ENCODE assay signal across 12 mouse cellular contexts in the genomic region with DNA sequence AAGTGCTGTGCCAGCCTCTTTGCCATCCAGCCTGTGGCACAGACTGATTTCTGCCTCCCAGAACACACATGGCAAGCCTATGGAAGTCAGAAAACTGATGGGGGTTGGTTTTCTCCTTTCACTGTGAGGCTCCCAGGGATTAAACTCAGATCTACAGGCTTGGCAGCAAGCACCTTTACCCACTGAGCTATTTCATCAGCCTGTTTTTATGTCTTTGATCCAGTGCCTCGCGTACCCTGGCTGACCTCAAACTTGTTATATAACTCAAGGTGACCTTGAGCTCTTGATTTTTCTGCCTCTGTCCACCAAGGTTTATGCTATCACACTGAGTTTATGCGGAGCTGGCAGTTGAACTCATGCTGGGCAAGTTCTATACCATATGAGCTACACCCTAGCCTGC. TPM values are rescaled to one million over a fixed set of nuclear protein-coding genes. Genes with fewer than 3 reads are reported as not detected.
DNase-seq lines count a peak whose midpoint lies in the region; ATAC-seq and TF ChIP-seq lines count a peak whose summit lies in the region.
"Had no signal": no experiment of that assay in that cellular context is flagged by ENCODE, and none has a peak within 500 bp of the region (broad histone marks: within the 10 kb centered on the region; RNA-seq: fewer than 3 reads in every experiment).

No protein-coding gene starts in this region.

- H3K27ac ChIP-seq in forebrain, embryonic 14.5 days (ENCODE audit: low read depth, low read length): no peak overlapping the region
- no peak overlapping the region for H3K27ac ChIP-seq in forebrain, postnatal 0 days (ENCODE audit: low read depth, low read length)
- H3K27ac ChIP-seq in liver, adult 2 months (replicated peaks; ENCODE audit: insufficient read depth, low read depth, low read length): no peak overlapping the region; the same call in 1 of the 2 replicates
- no peak overlapping the region for H3K27ac ChIP-seq in hindbrain, embryonic 14.5 days
- H3K27ac ChIP-seq: limb, embryonic 12.5 days had no signal

- H3K4me2 ChIP-seq in forebrain, embryonic 14.5 days (ENCODE audit: low read length): no peak overlapping the region
- H3K4me2 ChIP-seq in forebrain, postnatal 0 days (ENCODE audit: low read depth): no peak overlapping the region
- H3K4me2 ChIP-seq in hindbrain, embryonic 14.5 days (replicated peaks): no peak overlapping the region
- H3K4me2 ChIP-seq: limb, embryonic 12.5 days had no signal

- no peaks in the 10 kb centered on the region for H3K36me3 ChIP-seq in forebrain, embryonic 14.5 days (ENCODE audit: control insufficient read depth, insufficient read depth, low read length)
- H3K36me3 ChIP-seq in forebrain, postnatal 0 days (ENCODE audit: insufficient read depth): no peaks in the 10 kb centered on the region
- H3K36me3 ChIP-seq in liver, adult 2 months (ENCODE audit: control insufficient read depth, insufficient read depth, low read length): no peaks in the 10 kb centered on the region
- no peaks in the 10 kb centered on the region for H3K36me3 ChIP-seq in hindbrain, embryonic 14.5 days (replicated peaks; ENCODE audit: control insufficient read depth, insufficient read depth)
- H3K36me3 ChIP-seq: limb, embryonic 12.5 days had no signal

- ATAC-seq in forebrain, embryonic 14.5 days: peak; percentile 45; the same call in 1 of the 2 replicates
- no peak for ATAC-seq in forebrain, postnatal 0 days
- ATAC-seq in hindbrain, embryonic 14.5 days (ENCODE audit: low FRiP score): no peak
- peak; percentile 22; the same call in 1 of the 2 replicates for ATAC-seq in monocyte, adult 5-6 weeks (replicated peaks; ENCODE audit: insufficient number of reproducible peaks, low FRiP score, low TSS enrichment, poor library complexity, severe bottlenecking)
- ATAC-seq: CD4-positive, CD25-positive, alpha-beta regulatory T cell, adult 4 months had no signal

- H3K9me3 ChIP-seq in forebrain, embryonic 14.5 days (replicated peaks; ENCODE audit: control insufficient read depth, low read length): peaks cover 50% of the 10 kb centered on the region
- H3K9me3 ChIP-seq in forebrain, postnatal 0 days (ENCODE audit: low read length): peaks cover 41% of the 10 kb centered on the region
- peaks cover 68% of the 10 kb centered on the region for H3K9me3 ChIP-seq in hindbrain, embryonic 14.5 days (ENCODE audit: control insufficient read depth, low read length)

- DNase-seq in forebrain, embryonic 14.5 days (ENCODE audit: low spot score): no peak
- DNase-seq in forebrain, postnatal 0 days: no peak
- DNase-seq in liver, adult 2 months (ENCODE audit: extremely low read depth, low read depth, low spot score): peak; percentile 99
- DNase-seq in liver: no peak
- peak; percentile 23 for DNase-seq in hindbrain, embryonic 14.5 days (ENCODE audit: low spot score)
- DNase-seq in cerebellum, postnatal 14 days: no peak
- DNase-seq in frontal cortex, postnatal 36 days (ENCODE audit: low spot score in 2 of 2): no peak
- DNase-seq: right cerebral cortex, postnatal 14 days; thymus, adult 18-20 months had no signal

- H3K79me2 ChIP-seq in liver, adult 2 months (ENCODE audit: control insufficient read depth, insufficient read depth, low read length): no peaks in the 10 kb centered on the region

- H3K27me3 ChIP-seq in forebrain, embryonic 14.5 days (replicated peaks; ENCODE audit: control insufficient read depth, insufficient read depth, low read length): no peaks in the 10 kb centered on the region
- H3K27me3 ChIP-seq in forebrain, postnatal 0 days (ENCODE audit: insufficient read depth, low read length): no peaks in the 10 kb centered on the region
- no peaks in the 10 kb centered on the region for H3K27me3 ChIP-seq in liver, adult 2 months (ENCODE audit: control insufficient read depth, insufficient read depth, low read length)
- H3K27me3 ChIP-seq in hindbrain, embryonic 14.5 days (ENCODE audit: control insufficient read depth, insufficient read depth, low read length): no peaks in the 10 kb centered on the region
- H3K27me3 ChIP-seq: limb, embryonic 12.5 days had no signal

- H3K4me3 ChIP-seq in forebrain, embryonic 14.5 days (ENCODE audit: low read depth, low read length): no peak overlapping the region
- H3K4me3 ChIP-seq in forebrain, postnatal 0 days (ENCODE audit: low read depth, low read length): no peak overlapping the region
- no peak overlapping the region for H3K4me3 ChIP-seq in liver, adult 2 months (ENCODE audit: insufficient read depth, low read depth, low read length)
- H3K4me3 ChIP-seq in hindbrain, embryonic 14.5 days (replicated peaks; ENCODE audit: low read length): no peak overlapping the region
- H3K4me3 ChIP-seq: limb, embryonic 12.5 days had no signal

- no peak for TF ChIP-seq CTCF in forebrain, postnatal 0 days (IDR thresholded peaks at IDR 0.05; ENCODE audit: low read depth)
- no peak for TF ChIP-seq CTCF in liver, adult 2 months (IDR thresholded peaks at IDR 0.05; ENCODE audit: low read depth, low read length)

- no peak overlapping the region for H3K9ac ChIP-seq in forebrain, embryonic 14.5 days (ENCODE audit: low read length)
- no peak overlapping the region for H3K9ac ChIP-seq in forebrain, postnatal 0 days
- no peak overlapping the region for H3K9ac ChIP-seq in liver, adult 2 months (ENCODE audit: low read depth, low read length)
- H3K9ac ChIP-seq in hindbrain, embryonic 14.5 days: no peak overlapping the region
- H3K9ac ChIP-seq: limb, embryonic 12.5 days had no signal

- no peak for TF ChIP-seq POLR2A in liver, adult 2 months (IDR thresholded peaks at IDR 0.05; ENCODE audit: extremely low read depth, insufficient read depth, low read length)

- 42% methylated on average over 3 of the region's 3 CpGs for WGBS in forebrain, embryonic 14.5 days
- 40% methylated on average over 3 of the region's 3 CpGs for WGBS in forebrain, postnatal 0 days
- 28% methylated on average over 3 of the region's 3 CpGs for WGBS in liver, adult 2 months
- 45% methylated on average over 3 of the region's 3 CpGs for WGBS in hindbrain, embryonic 14.5 days

- no peaks in the 10 kb centered on the region for H3K4me1 ChIP-seq in forebrain, embryonic 14.5 days (ENCODE audit: control insufficient read depth, insufficient read depth, low read length)
- no peaks in the 10 kb centered on the region for H3K4me1 ChIP-seq in forebrain, postnatal 0 days (ENCODE audit: insufficient read depth)
- peaks cover 2% of the 10 kb centered on the region; the same call in 1 of the 2 replicates for H3K4me1 ChIP-seq in liver, adult 2 months (ENCODE audit: control insufficient read depth, insufficient read depth, low read length)
- no peaks in the 10 kb centered on the region for H3K4me1 ChIP-seq in hindbrain, embryonic 14.5 days (replicated peaks; ENCODE audit: control insufficient read depth, insufficient read depth, low read length)
- H3K4me1 ChIP-seq: limb, embryonic 12.5 days had no signal

RNA-seq across cellular contexts. Expression of a gene that starts 59.2 kb away (rescaled TPM):
- polyA plus RNA-seq in forebrain, embryonic 14.5 days (2014; fragmentation: Nextera tagmentation; extraction: Ambion mirVana): 1.8 and 2.7 TPM in 2 replicates
- total RNA-seq in forebrain, postnatal 0 days (2014; rRNA removed): 3.1 and 6.4 TPM in 2 replicates
- 1.4 and 2.2 TPM in 2 replicates for polyA plus RNA-seq in forebrain, postnatal 0 days (2015; fragmentation: Nextera tagmentation; extraction: Ambion mirVana)
- total RNA-seq in liver, adult 2 months (2014; rRNA removed): 1.3 and 3.1 TPM in 2 replicates
- 0.07 and 0.13 TPM in 2 replicates for polyA plus RNA-seq in liver, adult 2 months (2012; rRNA removed)
- polyA plus RNA-seq in hindbrain, embryonic 14.5 days (2014; fragmentation: Nextera tagmentation; extraction: Ambion mirVana): 7.2 and 7.7 TPM in 2 replicates
- 0.58 TPM in 1 of 3 replicates, not detected in the others for total RNA-seq in monocyte, adult 5-6 weeks (2017)

Comparison
In these comparisons a context has a peak if more than half of its experiments do, and no peak if none do; other contexts are left out.
1. ATAC-seq: peak in forebrain, embryonic 14.5 days (single experiment) and monocyte, adult 5-6 weeks (single experiment); none in forebrain, postnatal 0 days (single experiment) and hindbrain, embryonic 14.5 days (single experiment).
2. DNase-seq: peak in liver, adult 2 months (single experiment) and hindbrain, embryonic 14.5 days (single experiment); none in forebrain, embryonic 14.5 days (single experiment), forebrain, postnatal 0 days (single experiment), liver (single experiment), cerebellum, postnatal 14 days (0 of 2) and frontal cortex, postnatal 36 days (0 of 2).